Mouse (Mus musculus): Measurements from ENCODE around the gene Cln3. TPM values are rescaled to one million over a fixed set of nuclear protein-coding genes. Genes with fewer than 3 reads are reported as not detected.

Cln3 gene
- polyA plus RNA-seq, 1 experiment from 2014 or later: 33.0 TPM

DNA sequence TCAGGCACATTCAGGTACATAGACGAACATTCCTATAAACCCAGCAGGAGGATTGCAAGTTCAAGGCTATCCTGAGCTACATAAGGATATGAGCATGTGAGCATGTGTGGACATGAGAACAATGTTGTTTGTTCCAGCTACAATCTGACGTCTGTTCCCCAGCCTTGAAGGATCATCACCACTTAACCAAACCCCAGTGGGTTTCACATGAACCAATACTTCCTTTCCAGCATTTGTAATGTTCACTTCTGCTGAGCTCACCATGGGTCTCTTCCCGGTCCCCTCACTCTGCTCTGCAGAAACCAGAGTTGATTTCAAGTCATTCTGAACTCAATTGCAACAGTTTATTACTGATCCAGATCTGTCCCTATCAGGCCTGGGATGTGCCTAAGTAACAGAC lies 17.0 kb upstream of the Cln3 start:
- Histone ChIP-seq H3K9me3 (ENCODE audit: low read length) (no peaks in the 10 kb centered on the region), H3K4me2 (replicated peaks; ENCODE audit: low read depth, low read length) (no peak overlapping the region), H3K4me1 (ENCODE audit: insufficient read depth, low read depth, low read length) (no peaks in the 10 kb centered on the region), H3K27me3 (replicated peaks; ENCODE audit: insufficient read depth, low read length) (no peaks in the 10 kb centered on the region), H3K27ac (ENCODE audit: low read length) (no peak overlapping the region), H3K4me3 (ENCODE audit: low read depth, low read length) (no peak overlapping the region), H3K9ac (replicated peaks; ENCODE audit: low read depth) (no peak overlapping the region), H3K36me3 (ENCODE audit: insufficient read depth, low read length) (no peaks in the 10 kb centered on the region)
- TF ChIP-seq EP300 (IDR thresholded peaks at IDR 0.05) (no peak), CTCF (IDR thresholded peaks at IDR 0.05) (no peak)
- no peak for DNase-seq (ENCODE audit: low spot score)
- no peak for ATAC-seq
- WGBS: 72% methylated on average over 3 of the region's 3 CpGs

DNA sequence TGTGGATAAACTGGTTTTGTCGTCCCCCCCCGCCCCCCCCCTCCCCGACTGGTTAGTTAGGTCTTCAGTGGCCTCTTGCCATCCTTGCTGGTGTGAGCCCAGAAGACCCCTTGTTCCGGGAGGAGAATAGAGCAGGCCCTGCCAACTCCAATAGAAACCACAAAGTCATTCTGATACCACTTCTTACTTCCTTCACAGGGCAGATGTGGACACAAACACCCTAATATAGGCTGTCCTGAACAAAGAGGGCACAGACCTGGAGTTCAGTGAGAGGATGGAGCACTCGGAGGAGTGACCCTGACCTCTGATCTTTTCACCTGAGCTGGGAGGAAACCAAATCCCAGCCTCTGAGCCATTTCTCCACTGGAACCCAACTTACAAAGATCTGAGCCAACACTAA lies 16.3 kb upstream of the Cln3 start:
- ATAC-seq (no peak), DNase-seq (ENCODE audit: low spot score) (no peak)
- Histone ChIP-seq H3K4me3 (ENCODE audit: low read depth, low read length) (no peak overlapping the region), H3K9me3 (ENCODE audit: low read length) (no peaks in the 10 kb centered on the region), H3K9ac (replicated peaks; ENCODE audit: low read depth) (no peak overlapping the region), H3K27me3 (replicated peaks; ENCODE audit: insufficient read depth, low read length) (no peaks in the 10 kb centered on the region), H3K4me1 (ENCODE audit: insufficient read depth, low read depth, low read length) (no peaks in the 10 kb centered on the region), H3K36me3 (ENCODE audit: insufficient read depth, low read length) (no peaks in the 10 kb centered on the region), H3K27ac (ENCODE audit: low read length) (no peak overlapping the region), H3K4me2 (replicated peaks; ENCODE audit: low read depth, low read length) (no peak overlapping the region)
- TF ChIP-seq EP300 (IDR thresholded peaks at IDR 0.05): no peak
- no peak for TF ChIP-seq CTCF (IDR thresholded peaks at IDR 0.05)
- WGBS: 22% methylated on average over 5 of the region's 5 CpGs

DNA sequence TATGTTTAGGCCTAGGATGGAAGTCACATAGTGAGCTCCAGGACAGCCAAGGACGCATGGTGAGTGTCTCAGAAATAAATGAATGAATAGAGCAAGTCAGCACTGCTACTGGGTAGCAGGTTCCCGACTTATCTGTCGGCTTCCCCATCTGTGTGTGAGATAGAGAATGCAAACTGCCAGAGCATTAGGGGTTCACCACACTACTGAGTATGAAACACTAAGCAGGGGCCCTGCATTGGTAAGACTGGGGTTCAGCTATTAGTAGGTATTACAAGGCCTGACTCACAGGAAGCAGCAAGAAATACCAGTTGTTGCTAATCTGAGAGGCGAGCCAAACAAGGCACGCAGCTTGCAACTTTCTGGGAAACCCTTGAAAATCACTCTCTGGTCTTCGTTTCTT lies 13.3 kb upstream of the Cln3 start:
- WGBS: 71% methylated on average over 6 of the region's 6 CpGs
- Histone ChIP-seq H3K9ac (replicated peaks; ENCODE audit: low read depth) (no peak overlapping the region), H3K27ac (ENCODE audit: low read length) (no peak overlapping the region), H3K27me3 (replicated peaks; ENCODE audit: insufficient read depth, low read length) (no peaks in the 10 kb centered on the region), H3K36me3 (ENCODE audit: insufficient read depth, low read length) (no peaks in the 10 kb centered on the region), H3K4me1 (ENCODE audit: insufficient read depth, low read depth, low read length) (no peaks in the 10 kb centered on the region), H3K9me3 (ENCODE audit: low read length) (no peaks in the 10 kb centered on the region), H3K4me3 (ENCODE audit: low read depth, low read length) (no peak overlapping the region), H3K4me2 (replicated peaks; ENCODE audit: low read depth, low read length) (no peak overlapping the region)
- ATAC-seq (no peak), DNase-seq (ENCODE audit: low spot score) (no peak)
- TF ChIP-seq EP300 (IDR thresholded peaks at IDR 0.05) (no peak), CTCF (IDR thresholded peaks at IDR 0.05) (no peak)

DNA sequence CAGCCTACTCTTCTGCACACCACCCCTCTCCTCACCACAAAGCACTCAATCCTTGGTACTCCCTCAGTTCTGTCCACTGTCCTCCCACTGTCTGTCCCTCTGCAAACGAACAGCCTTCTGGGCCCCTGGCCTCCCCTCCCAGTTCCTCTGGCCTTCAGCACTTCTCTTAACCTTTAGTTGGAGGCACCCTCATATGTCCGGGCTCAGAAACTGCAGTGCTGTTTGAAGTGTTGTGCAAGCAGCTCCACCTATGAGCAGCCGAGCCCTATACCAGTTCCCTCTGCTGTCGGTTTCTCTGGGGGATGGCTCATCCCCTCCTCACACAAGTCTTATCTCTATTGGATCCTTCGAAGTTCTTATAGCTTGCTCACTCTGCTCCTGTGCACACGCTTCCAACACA lies 10.8 kb upstream of the Cln3 start:
- Histone ChIP-seq H3K36me3 (ENCODE audit: insufficient read depth, low read length) (no peaks in the 10 kb centered on the region), H3K4me1 (ENCODE audit: insufficient read depth, low read depth, low read length) (no peaks in the 10 kb centered on the region), H3K27ac (ENCODE audit: low read length) (no peak overlapping the region), H3K4me2 (replicated peaks; ENCODE audit: low read depth, low read length) (no peak overlapping the region), H3K27me3 (replicated peaks; ENCODE audit: insufficient read depth, low read length) (no peaks in the 10 kb centered on the region), H3K4me3 (ENCODE audit: low read depth, low read length) (no peak overlapping the region), H3K9ac (replicated peaks; ENCODE audit: low read depth) (no peak overlapping the region), H3K9me3 (ENCODE audit: low read length) (no peaks in the 10 kb centered on the region)
- DNase-seq (ENCODE audit: low spot score) (no peak), ATAC-seq (no peak)
- 35% methylated on average over 6 of the region's 6 CpGs for WGBS
- TF ChIP-seq EP300 (IDR thresholded peaks at IDR 0.05): no peak
- no peak for TF ChIP-seq CTCF (IDR thresholded peaks at IDR 0.05)

DNA sequence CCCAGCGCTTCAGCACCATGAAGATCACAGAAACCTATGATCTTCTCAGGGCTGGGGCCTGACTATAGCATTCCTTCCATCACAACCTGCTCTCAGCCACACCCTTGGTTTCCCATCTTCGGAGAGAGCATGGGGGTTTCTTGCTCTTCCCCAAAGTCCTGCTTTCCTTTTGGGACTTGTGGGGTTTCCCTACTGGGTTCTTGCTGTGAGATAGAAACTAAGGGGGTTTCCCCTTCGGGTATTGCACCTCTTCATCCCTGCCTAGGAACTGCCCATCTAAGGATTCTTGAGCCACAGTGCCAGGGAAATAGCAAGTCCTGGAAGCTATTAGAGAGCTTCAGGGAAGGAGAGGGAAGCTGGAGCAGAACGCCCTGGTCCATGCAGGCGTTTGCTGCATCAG lies 10.3 kb upstream of the Cln3 start:
- Histone ChIP-seq H3K27ac (ENCODE audit: low read length) (no peak overlapping the region), H3K9ac (replicated peaks; ENCODE audit: low read depth) (no peak overlapping the region), H3K4me1 (ENCODE audit: insufficient read depth, low read depth, low read length) (no peaks in the 10 kb centered on the region), H3K27me3 (replicated peaks; ENCODE audit: insufficient read depth, low read length) (no peaks in the 10 kb centered on the region), H3K9me3 (ENCODE audit: low read length) (no peaks in the 10 kb centered on the region), H3K4me2 (replicated peaks; ENCODE audit: low read depth, low read length) (no peak overlapping the region), H3K36me3 (ENCODE audit: insufficient read depth, low read length) (no peaks in the 10 kb centered on the region), H3K4me3 (ENCODE audit: low read depth, low read length) (no peak overlapping the region)
- DNase-seq (ENCODE audit: low spot score) (no peak), ATAC-seq (no peak)
- TF ChIP-seq EP300 (IDR thresholded peaks at IDR 0.05) (no peak), CTCF (IDR thresholded peaks at IDR 0.05) (no peak)
- WGBS: 79% methylated on average over 5 of the region's 5 CpGs

DNA sequence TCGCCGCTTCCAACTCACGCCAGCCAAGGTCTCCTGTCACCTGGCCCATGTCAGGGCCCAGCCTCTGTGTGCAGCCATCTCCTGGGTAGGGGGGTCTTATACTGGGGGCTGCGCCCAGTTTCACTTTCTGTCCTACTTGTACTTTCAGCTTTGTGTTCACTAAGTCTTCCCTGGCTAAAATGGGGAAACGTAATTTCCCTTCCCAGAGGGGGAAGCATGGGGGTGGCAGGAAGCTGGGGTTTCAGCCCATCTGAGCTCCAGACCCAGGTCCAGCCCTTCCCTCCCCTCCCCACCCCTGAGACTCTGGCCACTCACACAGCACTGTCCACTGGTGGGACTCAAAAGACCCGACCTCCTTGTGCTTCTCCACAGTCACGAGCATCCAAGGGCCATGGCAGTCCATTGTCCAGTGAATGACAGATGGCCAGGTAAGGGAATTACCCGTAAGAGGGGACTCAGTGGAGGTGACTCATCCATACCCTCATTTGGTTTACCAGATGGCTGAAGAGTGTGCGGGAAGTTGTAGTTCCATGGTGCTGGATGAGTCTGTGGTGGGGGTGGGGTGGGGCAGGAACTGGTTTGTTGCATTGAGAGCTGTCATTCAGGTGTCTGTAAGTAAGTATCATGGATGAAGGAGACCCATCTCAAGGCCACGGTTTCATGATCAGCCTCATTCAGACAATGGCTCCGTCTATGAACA lies 9.4 kb upstream of the Cln3 start, which contains the start of gene Il27:
Gene Il27, minus strand, starts transcription at position 80 of the 700 bp plus-strand sequence.
- no peaks in the 10 kb centered on the region for H3K27me3 ChIP-seq (replicated peaks; ENCODE audit: insufficient read depth, low read length)
- no peak for ATAC-seq
- TF ChIP-seq EP300 (IDR thresholded peaks at IDR 0.05): no peak
- no peak for TF ChIP-seq CTCF (IDR thresholded peaks at IDR 0.05)
- H3K9me3 ChIP-seq (ENCODE audit: low read length): no peaks in the 10 kb centered on the region
- H3K36me3 ChIP-seq (ENCODE audit: insufficient read depth, low read length): no peaks in the 10 kb centered on the region
- no peak within 1 kb of the TSS for H3K9ac ChIP-seq (replicated peaks; ENCODE audit: low read depth)
- H3K27ac ChIP-seq (ENCODE audit: low read length): no peak within 1 kb of the TSS
- no peaks in the 10 kb centered on the region for H3K4me1 ChIP-seq (ENCODE audit: insufficient read depth, low read depth, low read length)
- no peak within 1 kb of the TSS; the same call in 1 of the 2 replicates for H3K4me2 ChIP-seq (replicated peaks; ENCODE audit: low read depth, low read length)
- no peak for DNase-seq (ENCODE audit: low spot score)
- H3K4me3 ChIP-seq (ENCODE audit: low read depth, low read length): no peak within 1 kb of the TSS
- WGBS: 74% methylated on average over 11 of the region's 11 CpGs

Measured in lung, postnatal 0 days (tissue).